Mouse (Mus musculus): ENCODE measurements around the gene Megf8. TPM values are rescaled to one million over a fixed set of nuclear protein-coding genes. Genes with fewer than 3 reads are reported as not detected.
"Not testable (repeated sequence)": the region's sequence is repeated elsewhere in the genome, so short reads cannot be mapped to it uniquely, and the experiment has no call there.

Gene Megf8
- total RNA-seq, 2 experiments from 2014 or later, result 0.42 TPM; not detected in 1

DNA sequence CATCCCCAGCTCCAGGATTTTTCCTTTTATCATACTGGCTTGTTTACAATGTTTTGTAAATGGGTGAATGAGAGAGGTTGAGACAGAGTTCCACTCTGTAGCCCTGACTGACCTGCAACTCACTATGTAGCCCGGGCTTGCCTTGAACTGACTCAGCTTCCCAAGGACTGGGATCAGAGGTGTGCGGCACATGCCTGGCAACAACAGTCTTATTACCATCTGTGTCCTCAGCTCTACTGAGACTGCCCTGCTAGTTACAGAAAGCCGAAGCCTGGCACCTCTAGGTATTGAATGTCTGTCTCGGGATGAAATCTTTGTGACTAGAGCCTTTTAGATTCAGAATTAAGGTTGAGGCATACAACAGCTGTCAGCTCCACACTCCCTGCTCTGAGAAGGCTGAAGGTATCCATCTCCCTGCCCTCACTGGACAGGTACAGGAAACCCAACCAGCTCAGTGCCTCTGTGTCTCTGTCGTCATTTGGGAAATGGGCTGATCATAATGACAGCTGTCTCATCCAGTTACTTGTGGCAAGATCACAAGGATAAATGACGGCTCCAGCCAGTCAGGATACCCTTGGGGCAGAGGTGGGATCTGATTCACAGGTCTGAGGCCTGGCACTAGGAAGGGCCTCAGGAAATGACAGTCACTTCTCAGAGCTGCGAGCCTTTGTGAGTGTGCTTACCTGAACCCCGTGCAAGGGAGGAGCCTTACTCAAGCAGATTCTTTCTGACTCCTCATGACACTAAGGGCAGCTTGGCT lies 76.7 kb downstream of the Megf8 start:
- no peak for ATAC-seq (replicated peaks; ENCODE audit: low FRiP score, poor library complexity, severe bottlenecking)

DNA sequence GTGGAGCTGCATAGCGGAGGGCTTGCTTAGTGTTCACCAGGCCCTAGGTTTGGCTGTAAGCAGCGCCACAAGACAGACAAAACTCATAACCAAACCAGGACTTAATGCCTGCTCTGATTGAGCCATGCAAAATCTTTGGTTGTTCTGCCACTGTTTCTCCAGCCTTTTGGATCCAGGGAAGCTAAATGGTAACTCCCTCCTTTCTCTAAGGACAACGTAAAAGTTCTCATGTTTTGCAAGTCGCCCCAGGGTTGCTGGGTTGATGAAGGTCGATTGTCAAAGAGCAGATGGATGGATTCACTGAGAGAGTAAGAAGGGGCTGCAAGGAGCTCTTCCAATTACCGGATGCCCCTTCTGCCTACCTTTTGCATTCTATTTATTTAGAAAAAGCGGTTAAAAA lies 77.8 kb downstream of the Megf8 start:
- ATAC-seq (replicated peaks; ENCODE audit: low FRiP score, poor library complexity, severe bottlenecking), result no peak

DNA sequence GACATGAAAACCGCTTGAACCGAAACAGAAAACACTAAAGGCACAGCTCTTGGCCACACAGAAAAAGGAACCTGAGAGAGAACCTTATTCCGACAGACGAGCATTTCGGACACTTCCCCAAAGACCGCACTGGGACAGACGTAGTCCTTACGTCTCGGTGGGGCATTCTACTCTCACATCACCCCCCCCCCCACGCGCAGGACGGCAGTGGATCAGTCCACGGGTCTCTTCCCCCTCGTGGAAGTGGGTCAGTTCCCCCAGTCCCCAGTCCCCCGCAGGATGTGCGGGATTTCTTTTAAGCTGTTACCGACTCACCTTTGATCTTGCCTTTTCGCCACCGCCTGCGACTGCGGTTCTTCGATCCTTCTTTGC lies 78.2 kb downstream of the Megf8 start:
- peak; percentile 3; the same call in 1 of the 2 replicates for ATAC-seq (replicated peaks; ENCODE audit: low FRiP score, poor library complexity, severe bottlenecking)

DNA sequence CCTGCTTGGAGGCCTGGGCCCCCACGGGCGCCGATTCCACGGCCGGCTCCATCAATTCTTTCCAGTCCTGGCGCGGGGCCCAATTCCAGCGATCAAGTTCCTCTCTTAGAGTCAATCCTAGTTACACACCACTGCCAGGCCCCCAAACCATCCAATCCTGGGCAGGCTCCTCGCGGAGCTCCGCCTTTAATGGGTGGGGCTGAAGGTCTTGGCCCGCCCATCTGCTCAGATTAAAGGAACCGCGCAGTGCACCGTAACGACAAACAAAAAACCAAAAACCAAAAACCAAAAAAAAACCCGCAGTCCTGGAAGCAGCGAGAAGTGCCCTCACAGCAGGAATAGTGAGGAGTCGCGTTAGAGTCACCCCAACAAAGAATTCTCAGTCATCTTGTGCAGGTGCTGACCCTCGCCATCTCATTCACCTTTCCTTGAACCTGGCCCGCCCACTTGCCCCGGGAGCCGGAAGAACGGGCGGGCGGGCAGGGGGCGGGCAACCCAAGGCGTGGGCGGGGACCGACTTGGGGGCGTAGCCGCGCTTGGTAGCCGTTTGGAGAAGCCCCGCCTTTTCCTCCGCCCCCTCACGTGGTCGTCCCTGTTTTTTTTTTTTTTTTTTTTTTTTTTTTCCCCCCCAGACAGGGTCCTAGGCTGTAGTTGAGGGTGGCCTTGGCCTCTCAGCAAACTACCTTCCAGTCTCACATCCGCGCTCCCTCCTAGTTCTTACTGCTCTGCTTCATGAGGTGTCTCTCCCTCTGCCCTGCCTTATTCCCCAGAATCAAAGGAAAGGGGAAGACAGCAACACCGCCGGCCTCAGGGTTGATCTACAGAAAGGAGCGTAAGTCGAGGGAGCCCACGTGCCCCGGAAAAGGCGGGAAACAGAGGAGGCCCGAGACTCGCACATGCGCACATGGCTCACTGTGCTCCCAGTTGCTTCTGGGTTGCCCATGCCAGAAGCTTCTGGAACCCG lies 78.9 kb downstream of the Megf8 start:
- ATAC-seq (replicated peaks; ENCODE audit: low FRiP score, poor library complexity, severe bottlenecking), result peak; percentile 94

DNA sequence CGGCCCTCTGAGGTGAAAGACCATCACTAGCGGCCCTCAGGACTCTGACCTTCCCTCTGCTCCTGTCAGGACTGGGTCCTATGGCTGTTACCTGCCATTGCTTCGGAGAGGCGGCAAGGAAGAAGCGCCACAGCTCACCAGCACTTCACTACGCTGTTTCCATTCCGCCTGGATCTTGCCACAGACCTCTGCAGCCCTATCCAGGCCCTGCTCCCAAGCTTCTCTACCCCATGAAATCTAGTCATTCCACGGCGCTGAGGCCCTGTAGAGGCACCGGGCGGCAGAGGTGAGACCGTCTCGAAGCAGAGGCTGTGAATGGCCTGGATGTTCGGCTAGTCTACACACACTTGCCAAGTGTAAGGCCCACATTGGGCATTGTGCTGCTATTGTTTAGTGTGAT lies 79.7 kb downstream of the Megf8 start:
- ATAC-seq (replicated peaks; ENCODE audit: low FRiP score, poor library complexity, severe bottlenecking), result no peak

- ATAC-seq (replicated peaks; ENCODE audit: low FRiP score, poor library complexity, severe bottlenecking), result no peak
These were observed 81.6 kb downstream of the Megf8 start, which contains the start of gene Lipe for GRCm38 (mm10) chr7:25398610-25399009. TSS of gene Lipe (minus strand) at chr7:25398710.

GRCm38 (mm10) chr7:25399028-25399427 lies 82.1 kb downstream of the Megf8 start:
- ATAC-seq (replicated peaks; ENCODE audit: low FRiP score, poor library complexity, severe bottlenecking), result not testable (repeated sequence)

- ATAC-seq (replicated peaks; ENCODE audit: low FRiP score, poor library complexity, severe bottlenecking), result no peak
These were observed 84.6 kb downstream of the Megf8 start for GRCm38 (mm10) chr7:25401551-25401950.

GRCm38 (mm10) chr7:25401986-25402385 lies 85.0 kb downstream of the Megf8 start:
- no peak for ATAC-seq (replicated peaks; ENCODE audit: low FRiP score, poor library complexity, severe bottlenecking)

- ATAC-seq (replicated peaks; ENCODE audit: low FRiP score, poor library complexity, severe bottlenecking), result peak; percentile 57; the same call in 1 of the 2 replicates
These were observed 85.7 kb downstream of the Megf8 start for GRCm38 (mm10) chr7:25402671-25403101.

- ATAC-seq (replicated peaks; ENCODE audit: low FRiP score, poor library complexity, severe bottlenecking), result no peak
These were observed 89.5 kb downstream of the Megf8 start for GRCm38 (mm10) chr7:25406468-25406867.

GRCm38 (mm10) chr7:25409114-25409760 lies 92.3 kb downstream of the Megf8 start:
- ATAC-seq (replicated peaks; ENCODE audit: low FRiP score, poor library complexity, severe bottlenecking), result peak; percentile 49; the same call in 1 of the 2 replicates

DNA sequence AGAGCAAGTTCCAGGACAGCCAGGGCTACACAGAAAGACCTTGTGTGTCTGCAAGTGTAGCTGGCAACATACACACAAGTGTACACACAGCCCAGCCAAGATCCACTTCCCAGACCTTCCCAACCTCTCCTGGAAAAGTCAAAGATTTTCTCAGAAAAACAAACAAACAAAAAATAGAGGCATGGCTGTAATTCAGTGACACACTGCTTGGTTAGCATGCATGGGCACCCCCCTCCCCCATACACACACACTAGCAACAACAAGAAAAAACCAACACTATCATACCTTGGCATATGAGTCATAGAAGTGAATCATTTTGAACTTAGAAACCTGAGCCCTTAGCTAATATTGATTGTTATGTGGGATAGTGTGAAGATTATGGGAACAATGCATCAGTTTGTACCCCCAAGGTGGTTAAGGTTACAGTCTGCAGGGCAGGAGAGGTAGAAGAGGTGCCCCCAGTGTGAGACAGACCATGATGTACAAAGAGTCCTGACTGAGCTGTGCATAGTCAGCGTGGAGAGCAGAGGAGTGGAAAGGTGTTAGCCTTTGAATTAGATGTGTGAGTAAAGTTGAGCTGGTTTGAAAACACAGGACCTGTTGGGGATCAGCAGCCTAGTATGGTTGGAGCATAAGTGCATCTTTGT lies 94.1 kb downstream of the Megf8 start:
- ATAC-seq (replicated peaks; ENCODE audit: low FRiP score, poor library complexity, severe bottlenecking), result no peak

DNA sequence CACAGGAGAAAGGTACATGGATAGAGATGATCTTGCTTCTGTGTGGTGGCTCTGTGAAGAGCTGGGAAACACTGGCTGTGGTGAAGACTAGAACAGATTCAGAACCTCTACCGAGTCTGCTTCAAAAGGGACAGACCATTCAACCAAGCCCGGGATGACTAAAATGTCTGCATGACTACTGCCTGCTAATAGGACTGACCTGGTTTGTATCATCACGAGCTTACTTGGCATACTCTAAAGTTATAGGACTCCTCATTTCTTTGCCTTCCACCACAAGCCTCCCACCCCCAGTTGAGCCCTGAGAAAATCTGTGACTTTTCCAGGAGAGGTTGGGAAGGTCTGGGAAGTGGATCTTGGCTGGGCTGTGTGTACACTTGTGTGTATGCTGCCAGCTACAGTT lies 94.9 kb downstream of the Megf8 start:
- ATAC-seq (replicated peaks; ENCODE audit: low FRiP score, poor library complexity, severe bottlenecking), result no peak

GRCm38 (mm10) chr7:25412833-25413441 lies 96.0 kb downstream of the Megf8 start, which contains the start of gene Cxcl17:
TSS of gene Cxcl17 (minus strand) at chr7:25412886.
- ATAC-seq (replicated peaks; ENCODE audit: low FRiP score, poor library complexity, severe bottlenecking), result no peak

Data from erythroid progenitor cell, adult 5-6 weeks (primary cell).